ENCODE assay signal across 9 mouse cellular contexts in genomic region chr1:151890041-151890621, GRCm38 (mm10).
DNase-seq lines count a peak whose midpoint lies in the region; ATAC-seq lines count a peak whose summit lies in the region.
"Had no signal": no experiment of that assay in that cellular context is flagged by ENCODE, and none has a peak within 500 bp of the region (broad histone marks: within the 10 kb centered on the region; RNA-seq: fewer than 3 reads in every experiment).

No protein-coding gene starts in this region.

- ATAC-seq in forebrain, embryonic 15.5 days (replicated peaks), result peak; percentile 80
- ATAC-seq in kidney, embryonic 16.5 days (ENCODE audit: low FRiP score, low TSS enrichment), result peak; percentile 67; the same call in 1 of the 2 replicates
- ATAC-seq in limb, embryonic 15.5 days (ENCODE audit: insufficient number of reproducible peaks, low FRiP score, low TSS enrichment, low read depth), result peak; percentile 88
- ATAC-seq in granulocyte monocyte progenitor cell, adult 5-6 weeks (replicated peaks; ENCODE audit: poor library complexity, severe bottlenecking), result no peak

- no peaks in the 10 kb centered on the region for H3K27me3 ChIP-seq in forebrain, embryonic 15.5 days
- no peaks in the 10 kb centered on the region for H3K27me3 ChIP-seq in kidney, embryonic 16.5 days (ENCODE audit: insufficient read depth, low read length)
- no peaks in the 10 kb centered on the region for H3K27me3 ChIP-seq in limb, embryonic 15.5 days

- DNase-seq in Muller cell, postnatal 12 days (ENCODE audit: inconsistent ontology term), result peak; percentile 89
- DNase-seq in adrenal gland, adult 8-10 months, result peak; percentile 36
- DNase-seq in right cerebral cortex, postnatal 10 days (ENCODE audit: low spot score in 2 of 2), result peak; percentile 65 to 75
- DNase-seq in thymus, postnatal 4 days, result no peak

- H3K4me2 ChIP-seq in forebrain, embryonic 15.5 days (replicated peaks), result no peak overlapping the region
- no peak overlapping the region for H3K4me2 ChIP-seq in kidney, embryonic 16.5 days (replicated peaks; ENCODE audit: low read depth, low read length)
- no peak overlapping the region for H3K4me2 ChIP-seq in limb, embryonic 15.5 days

- 28% methylated on average over 14 of the region's 14 CpGs for WGBS in forebrain, embryonic 15.5 days
- WGBS in kidney, embryonic 16.5 days, result 43% methylated on average over 14 of the region's 14 CpGs
- 37% methylated on average over 14 of the region's 14 CpGs for WGBS in limb, embryonic 15.5 days

- peak overlapping the region; percentile 60 for H3K27ac ChIP-seq in forebrain, embryonic 15.5 days (replicated peaks)
- H3K27ac ChIP-seq in kidney, embryonic 16.5 days (ENCODE audit: low read length), result peak overlapping the region; percentile 59; the same call in 1 of the 2 replicates
- H3K27ac ChIP-seq in limb, embryonic 15.5 days, result peak overlapping the region; percentile 84
- H3K27ac ChIP-seq: liver, embryonic 14.5 days had no signal

- no peak overlapping the region for H3K9ac ChIP-seq in forebrain, embryonic 15.5 days (replicated peaks)
- no peak overlapping the region for H3K9ac ChIP-seq in kidney, embryonic 16.5 days (replicated peaks; ENCODE audit: low read length)
- no peak overlapping the region for H3K9ac ChIP-seq in limb, embryonic 15.5 days
- H3K9ac ChIP-seq: liver, embryonic 14.5 days had no signal

- H3K36me3 ChIP-seq in forebrain, embryonic 15.5 days, result no peaks in the 10 kb centered on the region
- no peaks in the 10 kb centered on the region for H3K36me3 ChIP-seq in kidney, embryonic 16.5 days (ENCODE audit: insufficient read depth, low read length)
- peaks cover 5% of the 10 kb centered on the region; the same call in 1 of the 2 replicates for H3K36me3 ChIP-seq in limb, embryonic 15.5 days

- no peak overlapping the region for H3K4me3 ChIP-seq in forebrain, embryonic 15.5 days
- no peak overlapping the region for H3K4me3 ChIP-seq in kidney, embryonic 16.5 days (ENCODE audit: low read length)
- H3K4me3 ChIP-seq in limb, embryonic 15.5 days, result no peak overlapping the region

- no peaks in the 10 kb centered on the region for H3K9me3 ChIP-seq in forebrain, embryonic 15.5 days
- H3K9me3 ChIP-seq in kidney, embryonic 16.5 days (ENCODE audit: low read length), result no peaks in the 10 kb centered on the region
- H3K9me3 ChIP-seq in limb, embryonic 15.5 days, result no peaks in the 10 kb centered on the region

- H3K4me1 ChIP-seq in forebrain, embryonic 15.5 days, result peaks cover 25% of the 10 kb centered on the region
- H3K4me1 ChIP-seq in kidney, embryonic 16.5 days (ENCODE audit: insufficient read depth, low read length), result peaks cover 10% of the 10 kb centered on the region
- peaks cover 56% of the 10 kb centered on the region for H3K4me1 ChIP-seq in limb, embryonic 15.5 days
